Comparison of ENCODE assay signal across 8 mouse cellular contexts in the genomic region with DNA sequence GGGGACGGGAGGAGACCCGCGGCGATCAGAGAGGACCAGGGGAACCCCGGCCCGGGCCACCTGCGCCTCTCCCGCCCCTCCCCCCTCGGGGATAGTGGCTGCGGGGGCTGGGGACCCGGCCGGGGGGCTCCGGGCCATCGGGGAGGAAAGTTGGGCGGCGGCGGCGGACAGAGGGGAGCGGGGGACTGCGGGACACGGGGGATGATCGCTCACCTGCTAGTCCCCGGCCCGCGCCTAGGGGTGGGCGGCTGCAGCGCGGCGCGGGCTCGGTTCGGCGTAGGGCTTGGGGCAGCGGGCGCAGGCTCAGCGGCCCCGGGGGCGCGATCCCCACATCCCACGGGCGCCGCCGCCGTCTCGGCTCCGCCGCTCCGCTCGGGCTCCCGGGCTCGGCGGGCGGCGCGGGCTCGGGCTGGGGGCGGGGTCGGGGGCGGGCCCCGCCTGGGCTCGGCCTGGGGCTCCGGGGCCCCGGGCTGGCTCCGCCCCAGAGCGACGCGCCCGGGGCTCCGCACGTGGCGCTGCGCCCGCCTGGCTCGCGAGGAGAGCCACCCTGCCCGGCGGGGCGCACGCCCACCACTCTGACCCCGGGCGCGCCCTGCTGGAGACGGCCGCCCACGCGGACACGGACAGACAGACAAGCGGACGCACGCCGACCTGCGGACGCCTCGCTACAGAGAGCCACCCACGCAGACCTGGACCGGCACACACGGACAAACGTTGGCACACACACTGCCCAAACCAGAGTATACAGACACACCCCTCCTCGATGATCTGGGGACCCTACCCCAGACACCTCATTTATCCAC. TPM values are rescaled to one million over a fixed set of nuclear protein-coding genes. Genes with fewer than 3 reads are reported as not detected.
A peak's percentile ranks its signal among the peaks of the same experiment; 100 is the strongest.
DNase-seq lines count a peak whose midpoint lies in the region; ATAC-seq and TF ChIP-seq lines count a peak whose summit lies in the region.

Scn5a (minus strand) TSS at position 381 of the 803 bp plus-strand sequence.

- peak within 1 kb of the TSS; percentile 40; the same call in 1 of the 2 replicates for H3K9ac ChIP-seq in embryonic facial prominence, embryonic 15.5 days
- peak within 1 kb of the TSS; percentile 44 for H3K9ac ChIP-seq in hindbrain, embryonic 12.5 days
- H3K9ac ChIP-seq in liver, embryonic 16.5 days (ENCODE audit: low read depth, low read length): no peak within 1 kb of the TSS

- no peak for TF ChIP-seq POLR2A in kidney, adult 2 months (IDR thresholded peaks at IDR 0.05; ENCODE audit: low read depth, low read length)

- H3K27me3 ChIP-seq in kidney, adult 2 months (replicated peaks; ENCODE audit: control insufficient read depth, insufficient read depth, low read length): no peaks in the 10 kb centered on the region; the same call in 1 of the 2 replicates
- H3K27me3 ChIP-seq in embryonic facial prominence, embryonic 15.5 days: peaks cover 74% of the 10 kb centered on the region
- peaks cover 95% of the 10 kb centered on the region for H3K27me3 ChIP-seq in hindbrain, embryonic 12.5 days
- peaks cover 54% of the 10 kb centered on the region for H3K27me3 ChIP-seq in liver, embryonic 16.5 days (ENCODE audit: control insufficient read depth, insufficient read depth, low read depth, low read length)

- peak within 1 kb of the TSS; percentile 38; the same call in 1 of the 2 replicates for H3K4me3 ChIP-seq in kidney, adult 2 months (ENCODE audit: insufficient read depth, low read depth, low read length)
- peak within 1 kb of the TSS; percentile 54 for H3K4me3 ChIP-seq in embryonic facial prominence, embryonic 15.5 days (replicated peaks)
- peak within 1 kb of the TSS; percentile 48 for H3K4me3 ChIP-seq in hindbrain, embryonic 12.5 days
- H3K4me3 ChIP-seq in liver, embryonic 16.5 days (ENCODE audit: low read depth, low read length): peak within 1 kb of the TSS; percentile 46

- WGBS in kidney, adult 2 months: 1% methylated on average over 97 of the region's 99 CpGs
- 1% methylated on average over 81 of the region's 99 CpGs for WGBS in embryonic facial prominence, embryonic 15.5 days
- WGBS in hindbrain, embryonic 12.5 days: under 1% methylated on average over 78 of the region's 99 CpGs
- WGBS in liver, embryonic 16.5 days (ENCODE audit: insufficient replicate concordance): 1% methylated on average over 75 of the region's 99 CpGs

- ATAC-seq in embryonic facial prominence, embryonic 15.5 days (ENCODE audit: insufficient number of reproducible peaks, low FRiP score, low TSS enrichment, low read depth): peak; percentile 69
- ATAC-seq in hindbrain, embryonic 12.5 days (ENCODE audit: low FRiP score): peak; percentile 39
- ATAC-seq in liver, embryonic 16.5 days (ENCODE audit: low read depth): peak; percentile 70

- intact Hi-C loops in left cerebral cortex, postnatal 4 days (cut with DNase I): loop anchor here (5.0 kb wide), 1 partner anchor 117 kb away; no protein-coding TSS in a partner anchor

- no peak within 1 kb of the TSS for H3K27ac ChIP-seq in kidney, adult 2 months (ENCODE audit: insufficient read depth, low read depth, low read length)
- H3K27ac ChIP-seq in embryonic facial prominence, embryonic 15.5 days (replicated peaks): no peak within 1 kb of the TSS
- H3K27ac ChIP-seq in hindbrain, embryonic 12.5 days: no peak within 1 kb of the TSS
- no peak within 1 kb of the TSS for H3K27ac ChIP-seq in liver, embryonic 16.5 days (ENCODE audit: low read length)

- H3K9me3 ChIP-seq in embryonic facial prominence, embryonic 15.5 days (replicated peaks): no peaks in the 10 kb centered on the region
- no peaks in the 10 kb centered on the region for H3K9me3 ChIP-seq in hindbrain, embryonic 12.5 days (replicated peaks)
- no peaks in the 10 kb centered on the region for H3K9me3 ChIP-seq in liver, embryonic 16.5 days (replicated peaks; ENCODE audit: control insufficient read depth, low read length)

- no peak for TF ChIP-seq CTCF in kidney, adult 2 months (conservative IDR thresholded peaks at IDR 0.05; ENCODE audit: insufficient read depth, insufficient read length, low read depth, low read length)

- DNase-seq in kidney, adult 2 months: peak; percentile 9
- DNase-seq in kidney, adult 11 months: no peak
- peak; percentile 34 for DNase-seq in testis, postnatal 14 days (ENCODE audit: low spot score)
- no peak for DNase-seq in frontal cortex, postnatal 36 days (ENCODE audit: low spot score in 2 of 2)
- no peak for DNase-seq in left cerebral cortex, postnatal 4 days

- H3K4me2 ChIP-seq in embryonic facial prominence, embryonic 15.5 days (replicated peaks): peak within 1 kb of the TSS; percentile 98
- peak within 1 kb of the TSS; percentile 81 for H3K4me2 ChIP-seq in hindbrain, embryonic 12.5 days (replicated peaks)
- H3K4me2 ChIP-seq in liver, embryonic 16.5 days (ENCODE audit: low read depth, low read length): peak within 1 kb of the TSS; percentile 69

- no peaks in the 10 kb centered on the region for H3K36me3 ChIP-seq in kidney, adult 2 months (ENCODE audit: control insufficient read depth, insufficient read depth, low read length)
- H3K36me3 ChIP-seq in embryonic facial prominence, embryonic 15.5 days: no peaks in the 10 kb centered on the region
- H3K36me3 ChIP-seq in hindbrain, embryonic 12.5 days: no peaks in the 10 kb centered on the region
- no peaks in the 10 kb centered on the region for H3K36me3 ChIP-seq in liver, embryonic 16.5 days (ENCODE audit: control insufficient read depth, insufficient read depth)

- no peaks in the 10 kb centered on the region for H3K4me1 ChIP-seq in kidney, adult 2 months (ENCODE audit: control insufficient read depth, insufficient read depth, low read length)
- H3K4me1 ChIP-seq in embryonic facial prominence, embryonic 15.5 days: peaks cover 20% of the 10 kb centered on the region
- peaks cover 11% of the 10 kb centered on the region for H3K4me1 ChIP-seq in hindbrain, embryonic 12.5 days
- no peaks in the 10 kb centered on the region; the same call in 1 of the 2 replicates for H3K4me1 ChIP-seq in liver, embryonic 16.5 days (ENCODE audit: control insufficient read depth, low read depth, low read length)

RNA-seq across cellular contexts. Expression of gene Scn5a, which starts in this region (rescaled TPM):
- polyA plus RNA-seq in kidney, adult 2 months (2012; rRNA removed): 0.72 and 1.0 TPM in 2 replicates
- 0.76 and 0.80 TPM in 2 replicates for polyA plus RNA-seq in embryonic facial prominence, embryonic 15.5 days (2015; fragmentation: Nextera tagmentation; extraction: Ambion mirVana)
- 0.68 and 0.84 TPM in 2 replicates for polyA plus RNA-seq in hindbrain, embryonic 12.5 days (2016; fragmentation: Nextera tagmentation; extraction: Ambion mirVana)
- 0.06 and 0.11 TPM in 2 replicates for polyA plus RNA-seq in liver, embryonic 16.5 days (2015; fragmentation: Nextera tagmentation; extraction: Ambion mirVana)
- 1 to 10 TPM; 1.4 to 4.4 TPM for total RNA-seq in left cerebral cortex, postnatal 4 days (2021)

Comparison
In these comparisons a context has a peak if more than half of its experiments do, and no peak if none do; other contexts are left out.
1. DNase-seq: peak in kidney, adult 2 months (single experiment) and testis, postnatal 14 days (single experiment); none in kidney, adult 11 months (single experiment), frontal cortex, postnatal 36 days (0 of 2) and left cerebral cortex, postnatal 4 days (single experiment).
2. Peak in ATAC-seq, H3K4me3 ChIP-seq, H3K9ac ChIP-seq and H3K4me2 ChIP-seq in embryonic facial prominence, embryonic 15.5 days; RNA of the gene not detected or under 1 TPM.
3. Peak in ATAC-seq, H3K4me3 ChIP-seq, H3K9ac ChIP-seq and H3K4me2 ChIP-seq in hindbrain, embryonic 12.5 days; RNA of the gene not detected or under 1 TPM.
4. Peak in ATAC-seq, H3K4me3 ChIP-seq and H3K4me2 ChIP-seq in liver, embryonic 16.5 days; RNA of the gene not detected or under 1 TPM.
5. Peak in every context shown above with its lines, with median percentiles within 50 percentile points of each other: H3K4me3 ChIP-seq, ATAC-seq and H3K4me2 ChIP-seq.